Mouse (Mus musculus): ENCODE data around the gene Cldn20.

GRCm38 (mm10) chr17:3500936-3501335 is 31.4 kb upstream of the Cldn20 start:
- no peak for TF ChIP-seq POLR2A (IDR thresholded peaks at IDR 0.05; ENCODE audit: insufficient read length, low read depth)
- no peak for TF ChIP-seq USF1 (IDR thresholded peaks at IDR 0.05; ENCODE audit: low read depth)
- TF ChIP-seq MYOD1 (IDR thresholded peaks at IDR 0.05; ENCODE audit: control insufficient read depth in 1 of 3, insufficient read length in 2 of 3, low read depth in 2 of 3) = no peak
- no peak for TF ChIP-seq CEBPB (IDR thresholded peaks at IDR 0.05; ENCODE audit: insufficient read depth, poor library complexity, severe bottlenecking)
- no peak for TF ChIP-seq TCF12 (IDR thresholded peaks at IDR 0.05; ENCODE audit: insufficient read depth, poor library complexity, severe bottlenecking)
- no peak for TF ChIP-seq MAX (IDR thresholded peaks at IDR 0.05; ENCODE audit: low read depth)
- no peak for TF ChIP-seq E2F4 (IDR thresholded peaks at IDR 0.05; ENCODE audit: insufficient read depth)
- no peak for TF ChIP-seq POLR2AphosphoS2 (IDR thresholded peaks at IDR 0.05; ENCODE audit: insufficient read length, low read depth)
